Mouse (Mus musculus): ENCODE data around the gene 1700049E17Rik2. TPM values are rescaled to one million over a fixed set of nuclear protein-coding genes. Genes with fewer than 3 reads are reported as not detected.

The 1700049E17Rik2 gene
- polyA plus RNA-seq, 1 experiment from 2014 or later: not detected

Other genes starting within 250 kb of the 1700049E17Rik2 start
- not detected in 2 replicates for gene Gm5798, start 224.6 kb upstream of the 1700049E17Rik2 start, polyA plus RNA-seq (2014; fragmentation: Nextera tagmentation; extraction: Ambion mirVana)
- not detected in 2 replicates for gene Gm7945, start 186.8 kb upstream of the 1700049E17Rik2 start, polyA plus RNA-seq (2014; fragmentation: Nextera tagmentation; extraction: Ambion mirVana)
- gene Gm6482, start 164.9 kb upstream of the 1700049E17Rik2 start, polyA plus RNA-seq (2014; fragmentation: Nextera tagmentation; extraction: Ambion mirVana): not detected in 2 replicates
- gene Gm7954, start 119.7 kb upstream of the 1700049E17Rik2 start, polyA plus RNA-seq (2014; fragmentation: Nextera tagmentation; extraction: Ambion mirVana): not detected in 2 replicates
- gene Gm3486, start 83.7 kb upstream of the 1700049E17Rik2 start, polyA plus RNA-seq (2014; fragmentation: Nextera tagmentation; extraction: Ambion mirVana): not detected in 2 replicates
- not detected in 2 replicates for gene Gm7970, start 17.6 kb upstream of the 1700049E17Rik2 start, polyA plus RNA-seq (2014; fragmentation: Nextera tagmentation; extraction: Ambion mirVana)
- not detected in 2 replicates for gene Gm3072, start 51.4 kb downstream of the 1700049E17Rik2 start, polyA plus RNA-seq (2014; fragmentation: Nextera tagmentation; extraction: Ambion mirVana)
- gene Gm3676, start 73.3 kb downstream of the 1700049E17Rik2 start, polyA plus RNA-seq (2014; fragmentation: Nextera tagmentation; extraction: Ambion mirVana): not detected in 2 replicates
- not detected in 2 replicates for gene Gm8068, start 128.7 kb downstream of the 1700049E17Rik2 start, polyA plus RNA-seq (2014; fragmentation: Nextera tagmentation; extraction: Ambion mirVana)
- not detected in 2 replicates for gene Gm7929, start 177.4 kb downstream of the 1700049E17Rik2 start, polyA plus RNA-seq (2014; fragmentation: Nextera tagmentation; extraction: Ambion mirVana)
- gene Gm47189, start 199.2 kb downstream of the 1700049E17Rik2 start, polyA plus RNA-seq (2014; fragmentation: Nextera tagmentation; extraction: Ambion mirVana): not detected in 2 replicates

All from midbrain, embryonic 14.5 days (tissue).